Mouse (Mus musculus): ENCODE measurements around the gene Gtf2h2.
"Not testable (repeated sequence)": the region's sequence is repeated elsewhere in the genome, so short reads cannot be mapped to it uniquely, and the experiment has no call there.

Gtf2h2 gene

DNA sequence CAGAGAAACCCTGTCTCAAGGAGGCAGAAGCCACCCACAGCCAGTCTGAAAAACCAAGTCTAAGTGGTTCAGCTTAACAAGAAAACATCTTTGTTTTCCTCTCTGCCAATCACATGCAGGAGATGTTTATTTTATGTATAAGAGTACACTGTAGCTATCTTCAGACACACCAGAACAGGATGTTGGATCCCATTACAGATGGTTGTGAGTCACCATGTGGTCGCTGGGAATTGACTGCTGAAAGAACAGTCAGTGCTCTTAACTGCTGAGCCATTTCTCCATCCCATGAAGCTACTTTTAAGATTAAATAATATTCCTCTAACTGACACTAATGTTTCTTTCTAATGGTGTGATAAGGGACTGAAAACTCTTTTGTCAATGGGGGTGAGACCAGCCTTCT is 53.7 kb downstream of the Gtf2h2 start:
- H3K27me3 ChIP-seq (ENCODE audit: control insufficient read depth, insufficient read depth, low read length, poor library complexity, severe bottlenecking) = no peaks in the 10 kb centered on the region
- H3K36me3 ChIP-seq (ENCODE audit: control insufficient read depth, insufficient read depth, low read length, poor library complexity, severe bottlenecking) = no peaks in the 10 kb centered on the region

DNA sequence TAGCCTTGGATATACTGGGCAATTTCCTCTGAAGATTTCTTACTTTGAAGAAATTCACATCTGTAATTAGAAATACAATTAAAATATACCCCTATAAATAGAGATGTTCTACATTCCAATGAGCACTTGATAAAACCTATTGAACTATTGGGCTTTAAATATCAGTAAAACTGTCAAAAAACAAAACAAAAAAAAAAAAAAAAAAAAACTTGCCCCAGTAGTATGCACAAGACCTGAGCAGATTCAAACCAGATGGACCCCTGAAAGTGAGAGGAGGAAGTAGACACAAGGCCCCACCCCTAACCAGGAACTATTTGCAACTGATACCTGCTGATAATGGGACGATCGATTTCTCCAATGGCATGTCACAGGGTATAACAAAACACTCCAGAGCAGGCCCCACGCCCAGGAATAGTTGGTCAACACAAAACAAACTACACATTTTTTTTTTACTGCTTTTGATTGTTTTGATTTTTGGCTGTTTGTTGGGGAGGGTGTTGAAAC is 55.0 kb downstream of the Gtf2h2 start:
- H3K27me3 ChIP-seq (ENCODE audit: control insufficient read depth, insufficient read depth, low read length, poor library complexity, severe bottlenecking) = no peaks in the 10 kb centered on the region
- peak; percentile 6 for DNase-seq (ENCODE audit: low read depth, low spot score)
- H3K36me3 ChIP-seq (ENCODE audit: control insufficient read depth, insufficient read depth, low read length, poor library complexity, severe bottlenecking) = no peaks in the 10 kb centered on the region

More for the DNA sequence above, 53.7 kb downstream of the Gtf2h2 start:
- no peak for DNase-seq (ENCODE audit: low read depth, low spot score)

DNA sequence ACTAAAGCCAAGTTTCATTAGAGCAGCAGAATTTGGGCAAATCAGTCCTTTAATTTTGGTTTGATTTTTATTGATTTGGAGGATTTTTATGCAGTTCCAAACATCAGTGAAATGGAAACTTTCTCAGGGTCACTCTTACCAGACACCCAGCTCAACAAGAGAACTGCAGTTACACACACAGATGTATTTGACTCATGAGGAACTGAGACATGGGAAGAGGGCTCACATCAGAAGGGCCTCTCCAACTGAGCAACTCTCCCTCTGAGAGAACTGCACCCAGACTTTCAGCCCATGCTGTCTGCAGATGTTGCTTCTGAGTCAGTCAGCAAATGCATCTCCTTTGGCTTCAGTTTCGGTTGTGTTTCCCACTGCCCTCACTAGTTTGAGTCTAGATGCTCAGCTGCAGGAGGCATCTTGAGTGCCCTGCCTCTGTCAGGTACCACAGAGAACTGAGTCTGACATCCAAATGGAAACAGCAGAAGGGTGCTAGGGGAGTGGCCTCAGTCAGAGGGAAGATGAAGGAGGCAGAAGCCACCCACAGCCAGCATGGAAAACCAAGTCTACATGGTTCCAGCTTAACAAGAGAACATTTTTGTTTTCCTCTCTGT is 55.7 kb downstream of the Gtf2h2 start:
- not testable (repeated sequence) for H3K27me3 ChIP-seq (ENCODE audit: control insufficient read depth, insufficient read depth, low read length, poor library complexity, severe bottlenecking); H3K36me3 ChIP-seq (ENCODE audit: control insufficient read depth, insufficient read depth, low read length, poor library complexity, severe bottlenecking)
- peak; percentile 11 for DNase-seq (ENCODE audit: low read depth, low spot score)

DNA sequence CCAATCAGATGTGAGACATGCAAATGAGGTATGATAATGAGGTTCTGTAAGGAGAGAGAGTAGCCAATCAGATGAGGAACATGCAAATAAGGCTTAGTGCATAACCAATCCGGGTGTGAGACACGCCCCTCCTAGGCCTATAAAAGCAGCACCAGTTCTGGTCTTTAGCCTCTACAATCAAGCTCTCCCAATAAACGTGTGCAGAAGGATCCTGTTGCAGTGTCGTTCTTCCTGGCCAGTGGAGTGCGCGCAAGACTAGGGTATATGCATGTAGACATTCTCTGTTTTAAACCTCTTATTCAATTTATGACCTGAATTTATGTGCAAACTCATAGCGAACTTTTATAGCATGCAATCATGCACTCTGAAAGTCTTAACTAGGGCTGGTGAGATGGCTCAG is 72.4 kb downstream of the Gtf2h2 start:
- not testable (repeated sequence) for H3K36me3 ChIP-seq (ENCODE audit: control insufficient read depth, insufficient read depth, low read length, poor library complexity, severe bottlenecking); H3K27me3 ChIP-seq (ENCODE audit: control insufficient read depth, insufficient read depth, low read length, poor library complexity, severe bottlenecking); DNase-seq (ENCODE audit: low read depth, low spot score)

- H3K36me3 ChIP-seq (ENCODE audit: control insufficient read depth, insufficient read depth, low read length, poor library complexity, severe bottlenecking) = no peaks in the 10 kb centered on the region
- H3K27me3 ChIP-seq (ENCODE audit: control insufficient read depth, insufficient read depth, low read length, poor library complexity, severe bottlenecking) = no peaks in the 10 kb centered on the region
- DNase-seq (ENCODE audit: low read depth, low spot score) = no peak
Measured at GRCm38 (mm10) chr13:100414428-100414827, 78.0 kb downstream of the Gtf2h2 start.

Data from splenic B cell, adult 2 months (primary cell).